Mouse (Mus musculus) heart, adult 2 months (tissue): ENCODE measurements at regions not wholly inside any gene's neighbourhood (a gene's known extent, or its start where the extent isn't known, plus 50 kb on each side); places are given as distances from the start of the nearest gene placed in this dataset.

Experiments used
- DNase-seq, 2 experiments: peaks; one replicate each; pipeline ENCODE4 v3.0.0; 2021
- H3K27ac ChIP-seq: fragments of 200-600 bp; 2 replicates; pipeline ENCODE4 v1.8.1; 2022
- H3K27me3 ChIP-seq: fragments of 200-500 bp; 2 replicates; pipeline ENCODE4 v1.6.1; 2012; ENCODE audit warnings: mild to moderate bottlenecking, low read length, inconsistent platforms, mixed read lengths; ENCODE audit not compliant: control insufficient read depth, insufficient read depth
- H3K36me3 ChIP-seq: fragments of 200-500 bp; 2 replicates; pipeline ENCODE4 v1.6.1; 2012; ENCODE audit warnings: low read length, inconsistent platforms; ENCODE audit not compliant: control insufficient read depth, insufficient read depth
- H3K4me1 ChIP-seq: fragments of 200-500 bp; 2 replicates; pipeline ENCODE4 v1.6.1; 2011; ENCODE audit warnings: low read length; ENCODE audit not compliant: control insufficient read depth, insufficient read depth
- H3K4me3 ChIP-seq: fragments of 200-600 bp; 2 replicates; pipeline ENCODE4 v1.8.1; 2022
- H3K79me2 ChIP-seq: fragments of 200-500 bp; replicated peaks from 2 replicates; pipeline ENCODE4 v1.6.1; 2012; ENCODE audit warnings: mild to moderate bottlenecking, inconsistent platforms, low read length, moderate library complexity, mixed read lengths; ENCODE audit not compliant: control insufficient read depth, insufficient read depth
- H3K9ac ChIP-seq: fragments of 200-500 bp; 2 replicates; pipeline ENCODE4 v1.6.1; 2012; ENCODE audit warnings: low read depth, mild to moderate bottlenecking, control low read depth, inconsistent platforms, low read length, mixed read lengths
- CTCF ChIP-seq: fragments of 200-600 bp; IDR thresholded peaks from 2 replicates; pipeline ENCODE4 v1.8.1; 2022; ENCODE audit warnings: antibody characterized with exemption, mild to moderate bottlenecking, moderate library complexity
- EP300 ChIP-seq: fragments of 200-500 bp; IDR thresholded peaks from 2 replicates; pipeline ENCODE4 v1.6.1; 2011; ENCODE audit warnings: low read depth, low read length, control low read depth; ENCODE audit not compliant: insufficient read depth
- POLR2A ChIP-seq: fragments of 200-500 bp; IDR thresholded peaks from 2 replicates; pipeline ENCODE4 v1.6.1; 2011; ENCODE audit warnings: mild to moderate bottlenecking, low read depth, low read length, control low read depth; ENCODE audit not compliant: insufficient read depth
- WGBS: fragments of 180-500 bp; shearing (Covaris S2); methylation state at CpG from one replicate; pipeline ENCODE4 v1.1.7; 2018; 5-methylcytosine and 5-hydroxymethylcytosine counted together
- intact Hi-C: fragments of 180-260 bp; cut with DNase I; formaldehyde crosslinking; loops from one replicate; pipeline ENCODE4 v1.15.1; 2025

DNA sequence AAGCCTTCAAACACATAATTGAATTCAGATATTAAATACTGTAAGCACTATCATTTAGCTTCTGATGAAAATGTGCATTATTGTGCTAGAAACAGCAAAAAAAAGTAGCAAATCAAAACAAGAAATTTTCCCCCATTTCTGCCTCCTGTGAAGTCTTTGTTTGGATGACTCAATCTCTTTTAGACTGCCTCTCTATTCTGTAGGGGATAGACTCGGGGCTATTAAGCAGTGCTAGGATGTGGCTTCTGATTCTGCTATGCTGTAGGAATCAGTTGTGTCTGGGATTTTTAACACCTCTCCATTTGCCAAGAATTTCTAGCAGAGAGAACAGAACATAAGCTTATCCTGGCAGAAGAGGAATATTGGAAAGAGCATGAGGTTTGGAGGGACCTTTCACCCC lies 775.2 kb downstream of the Tmem114 start:
- Histone ChIP-seq H3K36me3 (no peaks in the 10 kb centered on the region), H3K79me2 (no peaks in the 10 kb centered on the region), H3K27ac (no peak overlapping the region), H3K9ac (no peak overlapping the region), H3K4me3 (no peak overlapping the region), H3K4me1 (no peaks in the 10 kb centered on the region), H3K27me3 (no peaks in the 10 kb centered on the region)
- no peak for TF ChIP-seq CTCF
- TF ChIP-seq POLR2A = no peak
- TF ChIP-seq EP300 = no peak
- DNase-seq = no peak
- WGBS = 33% methylated on average over 1 of the region's 1 CpGs
- intact Hi-C loops = no loop called here

DNA sequence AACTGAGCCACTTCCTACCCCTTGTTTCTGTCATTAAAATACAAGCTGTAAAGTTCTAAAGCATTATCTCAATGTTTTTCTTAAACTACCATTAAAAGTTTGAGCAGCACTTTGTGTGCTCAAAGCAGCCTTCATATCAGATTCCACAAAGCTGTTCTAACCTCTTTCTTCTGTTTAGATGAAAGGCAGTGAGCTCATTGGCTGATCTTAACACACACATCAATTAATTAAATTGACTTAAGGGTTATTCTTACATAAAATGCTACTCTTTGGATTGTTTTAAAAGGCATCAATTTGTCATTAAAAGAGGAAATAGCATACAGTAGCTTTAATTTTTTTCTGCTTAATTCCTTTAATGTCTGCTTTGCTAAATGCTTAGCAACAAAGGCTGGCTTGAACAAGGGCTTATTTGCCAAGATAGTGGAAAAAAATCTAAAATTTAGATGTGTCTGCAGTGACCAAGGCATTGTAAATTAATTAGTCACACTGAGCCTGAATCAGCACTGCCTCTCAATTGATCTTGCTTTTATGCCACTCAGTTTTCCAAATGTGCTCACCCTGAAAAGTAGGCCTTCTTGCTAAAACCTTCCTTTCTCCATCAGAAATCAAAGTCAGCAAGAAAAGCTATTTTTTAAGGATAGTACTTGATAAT lies 777.5 kb downstream of the Tmem114 start:
- Histone ChIP-seq H3K4me3 (no peak overlapping the region), H3K36me3 (no peaks in the 10 kb centered on the region), H3K4me1 (no peaks in the 10 kb centered on the region), H3K9ac (no peak overlapping the region), H3K27ac (no peak overlapping the region), H3K27me3 (no peaks in the 10 kb centered on the region), H3K79me2 (no peaks in the 10 kb centered on the region)
- intact Hi-C loops = no loop called here
- DNase-seq = no peak
- TF ChIP-seq CTCF (no peak), EP300 (no peak), POLR2A (no peak)

DNA sequence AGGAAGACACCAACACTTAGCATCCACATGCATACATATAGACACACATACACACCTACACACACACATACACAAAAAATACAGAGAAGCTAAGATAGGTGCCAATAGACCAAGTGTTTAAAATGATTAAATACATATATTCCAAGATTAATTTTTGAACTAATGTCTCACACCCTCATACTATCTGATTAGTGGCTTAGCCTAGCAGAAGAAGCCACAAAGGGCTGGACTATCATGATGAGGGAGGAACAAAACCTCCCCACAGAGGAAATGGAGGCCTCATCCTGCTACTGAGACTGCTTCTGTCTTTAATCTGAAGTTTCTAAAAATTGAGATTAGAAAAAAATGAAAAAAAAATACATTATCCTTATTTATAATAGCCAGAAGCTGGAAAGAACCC lies 780.6 kb downstream of the Tmem114 start:
- Histone ChIP-seq H3K27ac (no peak overlapping the region), H3K4me3 (no peak overlapping the region), H3K4me1 (no peaks in the 10 kb centered on the region), H3K9ac (no peak overlapping the region), H3K27me3 (no peaks in the 10 kb centered on the region), H3K36me3 (no peaks in the 10 kb centered on the region), H3K79me2 (no peaks in the 10 kb centered on the region)
- intact Hi-C loops = no loop called here
- TF ChIP-seq CTCF (no peak), POLR2A (no peak), EP300 (no peak)
- no peak for DNase-seq

DNA sequence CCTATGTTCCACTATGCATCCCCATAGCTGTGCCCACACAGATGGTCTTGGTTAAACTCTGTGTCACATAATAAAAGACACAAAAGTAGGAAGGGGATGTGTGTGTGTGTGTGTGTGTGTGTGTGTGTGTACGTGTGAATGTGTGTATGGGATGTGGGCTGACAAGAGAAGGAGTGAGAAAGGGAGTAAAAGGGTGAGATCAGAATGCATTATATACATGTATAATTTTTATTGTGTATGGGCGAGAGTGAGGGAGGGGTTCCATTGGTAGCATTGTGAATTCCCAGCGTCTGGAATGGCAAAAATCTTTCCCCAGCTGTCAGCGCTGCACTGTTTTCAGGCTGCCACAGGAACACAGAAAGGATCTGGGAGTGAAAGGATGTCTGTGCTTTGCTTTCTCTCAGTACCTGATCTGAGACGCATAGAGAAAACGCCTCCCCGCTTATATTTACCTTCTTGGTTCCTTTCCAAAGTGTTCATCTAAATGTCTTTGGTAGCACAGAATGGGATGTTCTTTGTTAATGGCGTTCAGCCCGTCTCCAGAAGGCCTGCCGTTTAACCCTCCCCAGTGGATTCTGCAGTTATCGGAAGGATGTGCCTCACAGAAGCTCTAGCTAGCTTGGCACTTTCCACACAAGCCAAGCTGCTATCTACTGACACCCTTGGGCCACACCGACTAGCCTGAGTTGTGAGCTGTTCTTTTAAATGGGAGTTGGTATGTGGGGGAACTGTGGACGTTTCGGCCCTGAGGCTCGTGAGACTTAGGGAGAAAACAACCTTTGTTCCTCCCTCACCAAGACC lies 785.8 kb downstream of the Tmem114 start:
- TF ChIP-seq POLR2A (no peak), EP300 (no peak), CTCF (no peak)

DNA sequence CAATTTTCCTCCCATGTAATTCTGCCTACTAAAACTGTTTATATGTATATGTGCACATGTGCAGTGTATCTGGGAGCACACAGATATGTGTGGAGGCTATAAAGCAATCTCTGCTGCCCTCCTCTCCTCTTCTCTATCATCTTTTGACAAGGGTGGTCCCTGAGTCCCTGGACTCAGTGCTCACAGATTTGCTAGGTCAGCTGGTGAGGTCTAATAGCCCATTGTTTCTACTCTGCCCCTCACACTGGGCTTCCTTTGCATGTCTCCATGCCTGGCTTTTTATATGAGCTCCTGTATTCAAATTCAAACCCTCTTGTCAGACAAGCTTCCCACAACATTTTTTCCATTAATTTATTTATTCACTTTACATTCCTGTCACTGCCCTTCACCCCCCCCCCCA lies 786.9 kb downstream of the Tmem114 start:
- Histone ChIP-seq H3K4me3 (no peak overlapping the region), H3K27ac (no peak overlapping the region), H3K36me3 (no peaks in the 10 kb centered on the region), H3K79me2 (no peaks in the 10 kb centered on the region), H3K4me1 (no peaks in the 10 kb centered on the region), H3K27me3 (no peaks in the 10 kb centered on the region), H3K9ac (no peak overlapping the region)
- TF ChIP-seq POLR2A (no peak), CTCF (no peak), EP300 (no peak)
- intact Hi-C loops = no loop called here
- no peak for DNase-seq

More for the DNA sequence above, 785.8 kb downstream of the Tmem114 start:
- Histone ChIP-seq H3K9ac (no peak overlapping the region), H3K36me3 (no peaks in the 10 kb centered on the region), H3K79me2 (no peaks in the 10 kb centered on the region), H3K4me1 (no peaks in the 10 kb centered on the region), H3K4me3 (no peak overlapping the region), H3K27ac (no peak overlapping the region), H3K27me3 (no peaks in the 10 kb centered on the region)
- WGBS = 56% methylated on average over 15 of the region's 15 CpGs
- no peak for DNase-seq
- intact Hi-C loops = no loop called here

DNA sequence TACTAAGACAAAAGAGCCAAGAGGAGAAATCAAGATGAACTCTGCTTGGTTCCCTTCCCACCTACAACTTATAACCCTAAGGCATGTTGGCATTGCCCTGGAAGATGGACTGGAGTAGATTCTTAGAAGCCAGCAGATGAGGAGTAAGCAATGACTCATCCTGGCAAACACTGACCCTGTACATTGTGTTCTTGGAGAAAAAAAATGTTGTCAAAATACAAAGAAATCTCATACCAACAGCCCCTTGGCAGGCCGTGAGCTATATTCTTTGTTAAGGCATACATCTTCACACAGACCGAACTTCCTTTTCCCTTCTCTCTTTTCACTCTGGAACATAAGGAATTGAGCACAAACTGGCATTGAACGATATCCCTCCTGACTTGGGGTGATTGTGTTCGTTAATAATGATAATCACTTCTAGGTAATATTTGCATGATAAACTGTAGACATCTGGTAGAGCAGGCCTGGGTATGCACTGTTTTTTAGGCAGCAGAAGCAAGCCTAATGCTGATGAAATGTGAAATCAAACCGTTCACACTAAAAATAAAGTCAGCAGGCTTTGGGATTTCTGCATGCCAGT lies 787.7 kb downstream of the Tmem114 start:
- H3K36me3 ChIP-seq = no peaks in the 10 kb centered on the region
- no peak overlapping the region for H3K4me3 ChIP-seq
- no peak overlapping the region for H3K27ac ChIP-seq
- H3K9ac ChIP-seq = no peak overlapping the region
- TF ChIP-seq CTCF = no peak
- no peak for TF ChIP-seq EP300
- no peak for TF ChIP-seq POLR2A
- intact Hi-C loops = no loop called here
- no peak for DNase-seq
- no peaks in the 10 kb centered on the region for H3K79me2 ChIP-seq
- 65% methylated on average over 5 of the region's 5 CpGs for WGBS
- H3K4me1 ChIP-seq = no peaks in the 10 kb centered on the region
- no peaks in the 10 kb centered on the region for H3K27me3 ChIP-seq
